Mouse (Mus musculus) adrenal gland, postnatal 14 days (tissue): ENCODE data around the gene Gm6337. TPM values are rescaled to one million over a fixed set of nuclear protein-coding genes. Genes with fewer than 3 reads are reported as not detected.
"Not testable (repeated sequence)": the region's sequence is repeated elsewhere in the genome, so short reads cannot be mapped to it uniquely, and the experiment has no call there.

Source experiments
- DNase-seq: peaks from one replicate; pipeline ENCODE4 v3.0.0; 2021; ENCODE audit warnings: mixed read lengths
- long read RNA-seq, 2 experiments: library from polyadenylated mRNA; stranded (forward); transcript quantifications; one replicate each; pipeline ENCODE4 v2.0.0; 2021
- total RNA-seq: library from RNA; stranded (reverse); gene quantifications from 2 replicates; pipeline ENCODE4 v1.2.3, GENCODE M21; 2021

Gene Gm6337
- not detected in 2 replicates for total RNA-seq
- long read RNA-seq, experiment 1, result 0 reads
- long read RNA-seq, experiment 2, result 0 reads

- DNase-seq, result not testable (repeated sequence)
Measured at GRCm38 (mm10) chr14:6058167-6058566, at the start of gene Gm6337. Gm6337 (minus strand) TSS chr14:6058267.

DNA sequence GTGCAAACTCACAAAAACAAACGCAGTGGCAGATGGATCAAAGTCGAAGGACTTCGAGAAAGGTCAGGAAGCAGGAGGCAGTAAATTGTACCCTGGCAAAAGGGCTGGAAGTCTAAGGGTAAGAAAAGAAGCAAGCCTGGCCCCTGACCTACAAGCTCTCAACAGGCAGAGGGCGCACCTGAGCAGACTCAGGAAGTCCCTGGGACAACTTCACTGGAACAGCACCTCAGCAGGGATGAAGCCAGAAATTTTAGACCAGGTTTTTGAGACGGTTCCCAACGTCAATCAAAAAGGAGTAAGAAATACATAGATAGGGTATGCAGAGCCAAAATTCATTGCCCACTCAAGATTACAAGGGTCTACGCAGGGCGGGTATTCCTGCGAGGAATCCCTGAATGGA lies 49.4 kb upstream of the Gm6337 start:
- DNase-seq, result not testable (repeated sequence)

DNA sequence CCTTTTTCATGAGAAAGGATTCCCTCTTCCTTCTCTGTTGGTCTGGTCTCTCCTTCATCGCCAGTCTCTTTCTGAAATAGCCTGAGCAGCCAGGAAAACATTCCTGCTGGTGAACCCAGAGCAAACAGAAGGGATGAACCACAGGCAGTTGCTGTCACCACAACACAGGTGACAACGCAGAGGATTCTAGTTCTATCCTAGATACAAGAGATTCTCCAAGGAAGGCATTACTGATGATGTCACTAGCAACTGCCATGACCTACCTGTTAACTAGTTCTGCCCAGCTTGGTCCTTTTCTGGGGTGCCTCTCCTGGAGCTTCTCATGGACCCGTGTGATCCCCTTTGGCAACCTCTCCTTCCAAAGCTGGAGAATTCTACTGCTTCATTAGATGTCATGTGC lies 35.8 kb upstream of the Gm6337 start, which contains the start of gene Gm8206:
Gene Gm8206, minus strand, starts transcription at position 101 of the 400 bp plus-strand sequence.
- not testable (repeated sequence) for DNase-seq

Other genes with a start within 250 kb of the Gm6337 start
- not detected in 2 replicates for gene Gm3424, start 227.9 kb downstream of the Gm6337 start, total RNA-seq
- 1.1 and 1.2 TPM in 2 replicates for gene Gm8237, start 177.9 kb downstream of the Gm6337 start, total RNA-seq
- gene Gm3248, start 96.5 kb downstream of the Gm6337 start, total RNA-seq, result 0.30 and 0.59 TPM in 2 replicates
- not detected in 2 replicates for gene Gm3453, start 79.1 kb downstream of the Gm6337 start, total RNA-seq
- gene Gm8206, start 35.7 kb upstream of the Gm6337 start, total RNA-seq, result 0.45 and 1.4 TPM in 2 replicates
- gene Gm3468, start 50.4 kb upstream of the Gm6337 start, total RNA-seq, result 0.22 and 0.68 TPM in 2 replicates
- gene Gm3476, start 67.5 kb upstream of the Gm6337 start, total RNA-seq, result not detected in 2 replicates
- 0.30 and 0.79 TPM in 2 replicates for gene Gm21560, start 161.0 kb upstream of the Gm6337 start, total RNA-seq
- 0.59 TPM in 1 of 2 replicates, not detected in the other for gene Gm3411, start 229.0 kb upstream of the Gm6337 start, total RNA-seq
- gene Gm21103, start 246.6 kb upstream of the Gm6337 start, total RNA-seq, result not detected in 2 replicates